Comparison of ENCODE assay signal across 12 mouse cellular contexts in the genomic region with DNA sequence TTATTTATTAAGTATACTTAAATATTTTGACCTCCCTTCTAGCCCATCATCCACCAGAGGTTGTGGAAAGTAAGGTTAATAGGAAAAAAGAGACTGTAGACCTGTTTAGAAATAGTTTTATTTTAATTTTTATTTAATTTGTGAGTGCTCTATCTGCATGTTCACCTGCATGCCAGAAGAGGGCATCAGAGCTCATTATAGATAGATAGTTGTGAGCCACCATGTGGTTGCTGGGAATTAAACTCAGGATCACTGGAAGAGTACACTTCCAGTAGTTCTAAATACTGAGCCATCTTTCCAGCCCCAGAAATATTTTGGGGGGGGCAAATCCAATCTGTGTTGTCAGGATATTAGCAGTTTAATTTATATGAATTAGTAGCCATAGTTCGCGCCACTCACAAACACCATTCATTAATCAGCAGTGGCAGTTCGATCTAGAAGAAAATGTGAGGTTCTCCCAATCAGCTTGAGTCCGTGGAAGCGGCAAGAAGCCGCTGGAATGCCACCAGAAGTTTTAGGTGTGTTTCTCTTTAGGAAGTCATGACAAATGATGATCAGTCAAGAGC. TPM values are rescaled to one million over a fixed set of nuclear protein-coding genes. Genes with fewer than 3 reads are reported as not detected.
DNase-seq lines count a peak whose midpoint lies in the region; ATAC-seq and TF ChIP-seq lines count a peak whose summit lies in the region.
"Had no signal": no experiment of that assay in that cellular context is flagged by ENCODE, and none has a peak within 500 bp of the region (broad histone marks: within the 10 kb centered on the region; RNA-seq: fewer than 3 reads in every experiment).

No protein-coding gene starts in this region.

- no peak overlapping the region for H3K27ac ChIP-seq in forebrain, postnatal 0 days (ENCODE audit: low read depth, low read length)
- no peak overlapping the region for H3K27ac ChIP-seq in forebrain, embryonic 14.5 days (ENCODE audit: low read depth, low read length)
- H3K27ac ChIP-seq in left cerebral cortex, adult 2 months, result no peak overlapping the region
- H3K27ac ChIP-seq: heart, embryonic 13.5 days; limb, embryonic 15.5 days; midbrain, embryonic 12.5 days had no signal

- WGBS in forebrain, postnatal 0 days, result 97% methylated on average over 6 of the region's 6 CpGs
- 97% methylated on average over 6 of the region's 6 CpGs for WGBS in forebrain, embryonic 14.5 days

- H3K9me3 ChIP-seq in forebrain, postnatal 0 days (ENCODE audit: low read length), result no peaks in the 10 kb centered on the region
- H3K9me3 ChIP-seq in forebrain, embryonic 14.5 days (replicated peaks; ENCODE audit: control insufficient read depth, low read length), result no peaks in the 10 kb centered on the region; the same call in 1 of the 2 replicates
- H3K9me3 ChIP-seq: limb, embryonic 15.5 days had no signal

- TF ChIP-seq CTCF in forebrain, postnatal 0 days (IDR thresholded peaks at IDR 0.05; ENCODE audit: low read depth), result peak; percentile 70
- peak; percentile 74 for TF ChIP-seq CTCF in left cerebral cortex, adult 2 months (IDR thresholded peaks at IDR 0.05)

- H3K27me3 ChIP-seq in forebrain, postnatal 0 days (ENCODE audit: insufficient read depth, low read length), result no peaks in the 10 kb centered on the region
- H3K27me3 ChIP-seq in forebrain, embryonic 14.5 days (replicated peaks; ENCODE audit: control insufficient read depth, insufficient read depth, low read length), result no peaks in the 10 kb centered on the region
- H3K27me3 ChIP-seq: heart, embryonic 13.5 days; limb, embryonic 15.5 days; midbrain, embryonic 12.5 days had no signal

- H3K36me3 ChIP-seq in forebrain, postnatal 0 days (ENCODE audit: insufficient read depth), result no peaks in the 10 kb centered on the region
- no peaks in the 10 kb centered on the region for H3K36me3 ChIP-seq in forebrain, embryonic 14.5 days (ENCODE audit: control insufficient read depth, insufficient read depth, low read length)

- H3K9ac ChIP-seq in forebrain, postnatal 0 days, result no peak overlapping the region
- no peak overlapping the region for H3K9ac ChIP-seq in forebrain, embryonic 14.5 days (ENCODE audit: low read length)
- H3K9ac ChIP-seq: heart, embryonic 13.5 days; limb, embryonic 15.5 days; midbrain, embryonic 12.5 days had no signal

- H3K4me1 ChIP-seq in forebrain, postnatal 0 days (ENCODE audit: insufficient read depth), result no peaks in the 10 kb centered on the region
- no peaks in the 10 kb centered on the region for H3K4me1 ChIP-seq in forebrain, embryonic 14.5 days (ENCODE audit: control insufficient read depth, insufficient read depth, low read length)

- no peak overlapping the region for H3K4me3 ChIP-seq in forebrain, postnatal 0 days (ENCODE audit: low read depth, low read length)
- H3K4me3 ChIP-seq in forebrain, embryonic 14.5 days (ENCODE audit: low read depth, low read length), result no peak overlapping the region
- no peak overlapping the region for H3K4me3 ChIP-seq in left cerebral cortex, adult 2 months
- H3K4me3 ChIP-seq: heart, embryonic 13.5 days; limb, embryonic 15.5 days; midbrain, embryonic 12.5 days had no signal

- intact Hi-C loops in left cerebral cortex, adult 2 months (cut with DNase I), result loop anchor here (1.0 kb wide), 1 partner anchor 91 kb away; no protein-coding TSS in a partner anchor

- ATAC-seq in forebrain, postnatal 0 days, result no peak
- ATAC-seq in forebrain, embryonic 14.5 days, result no peak

- H3K4me2 ChIP-seq in forebrain, postnatal 0 days (ENCODE audit: low read depth), result no peak overlapping the region
- no peak overlapping the region for H3K4me2 ChIP-seq in forebrain, embryonic 14.5 days (ENCODE audit: low read length)
- H3K4me2 ChIP-seq: heart, embryonic 13.5 days; limb, embryonic 15.5 days; midbrain, embryonic 12.5 days had no signal

- no peak for DNase-seq in forebrain, postnatal 0 days
- DNase-seq in forebrain, embryonic 14.5 days (ENCODE audit: low spot score), result no peak
- no peak for DNase-seq in left cerebral cortex, adult 2 months (ENCODE audit: extremely low spot score in 1 of 2, low spot score in 2 of 2)
- no peak for DNase-seq in left cerebral cortex, adult 18-20 months (ENCODE audit: low spot score in 2 of 2)
- peak; percentile 37 for DNase-seq in A20 (ENCODE audit: low read depth, low spot score)
- DNase-seq in brain, adult 2 months (ENCODE audit: low read depth, low spot score), result peak; percentile 63
- no peak for DNase-seq in layer of hippocampus, postnatal 36 days
- no peak for DNase-seq in ovary, postnatal 14 days (ENCODE audit: low spot score)
- DNase-seq: cerebellum, adult 8-10 months had no signal

RNA-seq across cellular contexts. Expression of gene Ulk4, which starts 6.7 kb away (rescaled TPM):
- total RNA-seq in forebrain, postnatal 0 days (2014; rRNA removed), result 5.5 and 13.3 TPM in 2 replicates
- 104 and 105 TPM in 2 replicates for polyA plus RNA-seq in forebrain, postnatal 0 days (2015; fragmentation: Nextera tagmentation; extraction: Ambion mirVana)
- 105 and 131 TPM in 2 replicates for polyA plus RNA-seq in forebrain, embryonic 14.5 days (2014; fragmentation: Nextera tagmentation; extraction: Ambion mirVana)
- 1 to 10 TPM; 9.2 to 9.9 TPM for total RNA-seq in left cerebral cortex, adult 2 months (2021)
- 1 to 10 TPM; 8.1 to 8.8 TPM for total RNA-seq in left cerebral cortex, adult 18-20 months (2021)
- total RNA-seq in layer of hippocampus, postnatal 36 days (2021), result 10 to 100 TPM in 1 of 2 experiments, 1 to 10 TPM in 1; 7.2 to 10.6 TPM

RNA-seq across cellular contexts. Expression of gene Trak1, which starts 13.6 kb away (rescaled TPM):
- 115 and 116 TPM in 2 replicates for total RNA-seq in forebrain, postnatal 0 days (2014; rRNA removed)
- 46.2 and 61.8 TPM in 2 replicates for polyA plus RNA-seq in forebrain, postnatal 0 days (2015; fragmentation: Nextera tagmentation; extraction: Ambion mirVana)
- 40.3 and 58.5 TPM in 2 replicates for polyA plus RNA-seq in forebrain, embryonic 14.5 days (2014; fragmentation: Nextera tagmentation; extraction: Ambion mirVana)
- total RNA-seq in left cerebral cortex, adult 2 months (2021), result 100 to 1,000 TPM; 247 to 298 TPM
- total RNA-seq in left cerebral cortex, adult 18-20 months (2021), result 100 to 1,000 TPM; 239 to 275 TPM
- total RNA-seq in layer of hippocampus, postnatal 36 days (2021), result 100 to 1,000 TPM; 235 to 247 TPM

Comparison
In these comparisons a context has a peak if more than half of its experiments do, and no peak if none do; other contexts are left out.
1. DNase-seq: peak in A20 (single experiment) and brain, adult 2 months (single experiment); none in forebrain, postnatal 0 days (single experiment), forebrain, embryonic 14.5 days (single experiment), left cerebral cortex, adult 2 months (0 of 2), left cerebral cortex, adult 18-20 months (0 of 2), layer of hippocampus, postnatal 36 days (0 of 2) and ovary, postnatal 14 days (single experiment).